Mouse (Mus musculus): Measurements from ENCODE around the gene Anxa4.
A peak's percentile ranks its signal among the peaks of the same experiment; 100 is the strongest.

Gene Anxa4

GRCm38 (mm10) chr6:86747171-86747570 is 46.2 kb downstream of the Anxa4 start:
- no peak for TF ChIP-seq GATA4 (IDR thresholded peaks at IDR 0.05; ENCODE audit: insufficient replicate concordance, low read length)

DNA sequence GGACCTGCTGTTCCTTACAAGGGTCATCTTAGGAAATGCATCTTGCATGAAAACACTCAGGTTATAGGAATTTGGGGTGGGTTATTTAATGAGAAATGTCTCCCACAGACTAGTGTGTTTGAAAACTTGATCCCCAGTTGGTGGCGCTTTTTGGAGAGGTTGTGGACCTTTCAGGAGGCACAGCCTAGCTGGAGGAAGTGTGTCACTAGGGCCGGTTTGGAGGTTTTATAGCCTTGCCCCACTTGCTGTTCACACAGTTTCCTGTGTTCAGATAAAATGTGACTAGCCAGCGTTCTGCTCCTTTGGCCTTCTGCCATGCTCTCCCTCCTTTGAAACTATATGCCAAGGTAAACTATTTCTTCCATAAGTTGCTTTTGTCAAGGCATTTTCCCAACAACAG is 52.7 kb downstream of the Anxa4 start:
- no peak for TF ChIP-seq GATA4 (IDR thresholded peaks at IDR 0.05; ENCODE audit: insufficient replicate concordance, low read length)

DNA sequence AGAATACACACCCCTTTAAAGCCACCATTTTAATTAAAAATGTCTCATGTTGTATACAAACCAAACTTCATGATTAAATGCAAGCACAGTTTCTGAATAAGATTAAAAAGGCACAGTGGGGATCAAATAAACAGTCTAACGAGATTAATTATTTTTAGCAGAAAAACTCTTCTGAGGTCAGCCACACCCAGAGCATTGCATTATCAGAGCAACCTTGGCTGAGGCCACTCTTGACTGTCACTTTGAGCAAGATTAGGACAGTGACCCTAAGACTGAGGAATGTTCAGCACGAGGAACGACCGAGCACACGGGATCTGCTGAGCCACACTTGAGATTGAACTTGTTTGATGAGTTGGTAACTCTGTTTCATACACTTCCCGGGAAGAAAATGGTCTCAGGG is 56.6 kb downstream of the Anxa4 start:
- TF ChIP-seq GATA4 (IDR thresholded peaks at IDR 0.05; ENCODE audit: insufficient replicate concordance, low read length), result no peak

DNA sequence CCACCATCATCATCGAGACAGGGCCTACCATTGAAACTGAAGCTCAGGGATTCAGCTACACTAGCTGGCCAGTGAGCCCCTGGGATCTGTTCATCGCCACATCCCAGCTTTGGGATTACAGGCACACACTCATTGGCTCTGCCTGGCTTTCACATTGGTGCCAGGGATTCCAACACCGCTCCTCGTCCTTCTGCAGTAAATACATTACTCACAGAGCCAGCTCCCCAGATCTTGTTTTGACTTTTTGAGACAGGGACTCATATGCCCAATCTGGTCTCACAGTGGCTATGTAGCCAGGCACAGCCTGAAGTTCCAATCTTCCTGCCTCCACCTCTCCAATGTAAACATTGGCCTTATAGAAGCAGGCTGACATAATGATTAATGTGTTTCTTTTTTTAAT is 57.1 kb downstream of the Anxa4 start:
- no peak for TF ChIP-seq GATA4 (IDR thresholded peaks at IDR 0.05; ENCODE audit: insufficient replicate concordance, low read length)

- TF ChIP-seq GATA4 (IDR thresholded peaks at IDR 0.05; ENCODE audit: insufficient replicate concordance, low read length), result peak; percentile 5; the same call in 1 of the 2 replicates
These were observed 60.1 kb downstream of the Anxa4 start, which contains the start of gene Gmcl1 for GRCm38 (mm10) chr6:86733183-86733876. Gmcl1 (minus strand) TSS chr6:86733383.

- TF ChIP-seq GATA4 (IDR thresholded peaks at IDR 0.05; ENCODE audit: insufficient replicate concordance, low read length), result no peak
These were observed 60.9 kb downstream of the Anxa4 start for GRCm38 (mm10) chr6:86732276-86733173.

GRCm38 (mm10) chr6:86728711-86729110 is 64.7 kb downstream of the Anxa4 start:
- no peak for TF ChIP-seq GATA4 (IDR thresholded peaks at IDR 0.05; ENCODE audit: insufficient replicate concordance, low read length)

DNA sequence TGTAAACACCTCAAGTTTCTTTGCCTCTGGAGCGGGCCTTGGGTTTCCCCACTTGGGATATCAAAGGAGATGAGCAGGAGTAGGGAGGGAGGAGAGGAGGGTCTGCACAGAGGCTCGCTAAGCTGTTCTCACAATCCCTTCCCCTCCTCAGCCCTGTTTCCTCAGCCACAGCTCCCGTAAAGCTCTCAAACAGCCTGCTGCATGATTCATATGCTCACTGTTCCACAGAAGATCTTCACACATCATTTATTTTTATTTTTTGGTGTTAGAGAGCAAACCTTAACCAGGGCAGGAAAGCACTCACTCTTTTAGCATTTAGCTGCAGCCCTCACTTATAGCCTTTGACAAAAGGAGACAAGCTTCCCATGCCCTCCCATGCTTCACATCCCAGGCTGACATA is 71.4 kb downstream of the Anxa4 start:
- no peak for TF ChIP-seq GATA4 (IDR thresholded peaks at IDR 0.05; ENCODE audit: insufficient replicate concordance, low read length)

- no peak for TF ChIP-seq GATA4 (IDR thresholded peaks at IDR 0.05; ENCODE audit: insufficient replicate concordance, low read length)
These were observed 85.2 kb downstream of the Anxa4 start for GRCm38 (mm10) chr6:86708072-86708774.

GRCm38 (mm10) chr6:86702577-86702976 is 90.8 kb downstream of the Anxa4 start:
- TF ChIP-seq GATA4 (IDR thresholded peaks at IDR 0.05; ENCODE audit: insufficient replicate concordance, low read length), result no peak

DNA sequence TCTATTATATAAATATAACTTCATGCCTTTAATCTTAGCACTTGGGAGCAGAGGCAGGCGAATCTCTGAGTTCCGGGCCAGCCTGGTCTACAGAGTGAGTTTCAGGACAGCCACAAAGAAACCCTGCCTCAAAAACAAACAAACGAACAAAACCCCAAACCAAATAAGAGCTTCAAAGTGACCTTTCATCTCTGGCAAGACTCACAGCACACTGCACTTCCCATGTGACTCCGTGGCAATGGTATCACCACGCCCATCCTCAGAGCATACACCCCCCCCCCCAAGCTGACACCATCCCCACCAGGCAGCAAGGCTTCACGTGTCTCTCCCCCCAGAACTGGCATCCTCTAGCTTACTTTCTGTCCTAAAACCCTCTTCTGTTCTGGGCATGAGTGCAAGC is 95.5 kb downstream of the Anxa4 start:
- no peak for TF ChIP-seq GATA4 (IDR thresholded peaks at IDR 0.05; ENCODE audit: insufficient replicate concordance, low read length)

GRCm38 (mm10) chr6:86696213-86696612 is 97.2 kb downstream of the Anxa4 start:
- TF ChIP-seq GATA4 (IDR thresholded peaks at IDR 0.05; ENCODE audit: insufficient replicate concordance, low read length), result no peak

- no peak for TF ChIP-seq GATA4 (IDR thresholded peaks at IDR 0.05; ENCODE audit: insufficient replicate concordance, low read length)
These were observed 98.9 kb downstream of the Anxa4 start for GRCm38 (mm10) chr6:86694465-86694864.

DNA sequence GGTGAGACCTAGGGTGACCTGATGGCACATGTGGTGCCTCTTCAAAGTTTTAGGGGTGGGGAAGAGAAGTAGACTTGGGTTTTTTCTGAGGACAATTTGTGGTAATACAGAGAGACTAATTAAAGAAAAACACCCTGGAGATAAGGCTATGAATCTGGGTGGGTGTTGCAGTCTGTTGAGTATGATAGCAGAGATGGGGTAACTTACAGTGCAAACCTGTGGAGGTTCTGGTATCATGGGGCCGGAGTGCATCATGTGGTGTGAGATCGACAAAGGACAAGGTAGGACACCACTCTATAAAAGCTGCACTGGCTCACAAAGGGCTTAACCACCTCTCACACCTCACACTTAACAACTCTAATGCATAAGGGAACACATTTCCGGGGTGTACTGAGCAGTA is 103.7 kb downstream of the Anxa4 start:
- TF ChIP-seq GATA4 (IDR thresholded peaks at IDR 0.05; ENCODE audit: insufficient replicate concordance, low read length), result no peak

DNA sequence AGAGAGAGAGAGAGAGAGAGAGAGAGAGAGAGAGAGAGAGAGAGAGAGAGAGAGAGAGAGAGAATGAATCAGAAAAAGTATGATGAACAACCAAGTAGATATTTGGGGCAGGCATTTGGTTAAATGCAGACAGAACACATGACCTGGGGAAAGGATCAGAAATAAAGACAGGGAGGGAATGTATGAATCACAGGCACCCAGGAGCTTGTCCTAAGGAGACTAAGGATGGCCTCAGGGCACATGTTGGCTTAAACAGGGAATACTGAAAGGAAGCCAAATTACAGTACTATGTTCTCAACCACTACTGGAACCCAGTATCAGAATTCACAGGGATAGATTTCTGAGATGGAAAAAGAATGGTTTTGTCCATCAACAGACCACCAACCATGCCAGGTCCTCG is 106.4 kb downstream of the Anxa4 start:
- no peak for TF ChIP-seq GATA4 (IDR thresholded peaks at IDR 0.05; ENCODE audit: insufficient replicate concordance, low read length)

All from liver, adult (tissue).